Mouse (Mus musculus) thymus, postnatal 25 days (tissue): ENCODE results near the gene Epha10.
"Not testable (repeated sequence)": the region's sequence is repeated elsewhere in the genome, so short reads cannot be mapped to it uniquely, and the experiment has no call there.

Experiments used
- DNase-seq: peaks from one replicate; pipeline ENCODE4 v3.0.0; 2022

Gene Epha10

GRCm38 (mm10) chr4:124894508-124895428, 14.1 kb downstream of the Epha10 start:
- no peak for DNase-seq

- DNase-seq = no peak
These were observed 17.7 kb downstream of the Epha10 start for GRCm38 (mm10) chr4:124898428-124898827.

- no peak for DNase-seq
These were observed 19.2 kb downstream of the Epha10 start for GRCm38 (mm10) chr4:124899906-124900305.

DNA sequence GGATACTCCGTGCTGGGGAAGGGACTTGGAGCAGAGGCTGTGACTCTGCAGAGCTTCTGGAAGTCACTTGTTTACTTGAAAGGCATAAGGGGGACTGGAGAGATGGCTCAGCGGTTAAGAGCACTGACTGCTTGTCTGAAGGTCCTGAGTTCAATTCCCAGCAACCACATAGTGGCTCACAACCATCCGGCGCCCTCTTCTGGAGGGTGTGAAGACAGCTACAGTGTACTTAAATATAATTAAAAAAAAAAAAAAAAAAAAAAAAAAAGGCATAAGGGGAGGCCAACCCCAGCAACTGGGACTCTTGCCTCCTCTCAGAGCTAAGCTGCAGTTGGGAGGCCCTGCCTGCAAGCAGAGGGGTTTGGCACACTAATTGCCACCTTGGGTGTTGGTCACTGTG, 24.7 kb downstream of the Epha10 start:
- no peak for DNase-seq

- DNase-seq = no peak
These were observed 25.5 kb downstream of the Epha10 start for GRCm38 (mm10) chr4:124905971-124906822.

GRCm38 (mm10) chr4:124928102-124928501, 47.4 kb downstream of the Epha10 start:
- DNase-seq = no peak

DNA sequence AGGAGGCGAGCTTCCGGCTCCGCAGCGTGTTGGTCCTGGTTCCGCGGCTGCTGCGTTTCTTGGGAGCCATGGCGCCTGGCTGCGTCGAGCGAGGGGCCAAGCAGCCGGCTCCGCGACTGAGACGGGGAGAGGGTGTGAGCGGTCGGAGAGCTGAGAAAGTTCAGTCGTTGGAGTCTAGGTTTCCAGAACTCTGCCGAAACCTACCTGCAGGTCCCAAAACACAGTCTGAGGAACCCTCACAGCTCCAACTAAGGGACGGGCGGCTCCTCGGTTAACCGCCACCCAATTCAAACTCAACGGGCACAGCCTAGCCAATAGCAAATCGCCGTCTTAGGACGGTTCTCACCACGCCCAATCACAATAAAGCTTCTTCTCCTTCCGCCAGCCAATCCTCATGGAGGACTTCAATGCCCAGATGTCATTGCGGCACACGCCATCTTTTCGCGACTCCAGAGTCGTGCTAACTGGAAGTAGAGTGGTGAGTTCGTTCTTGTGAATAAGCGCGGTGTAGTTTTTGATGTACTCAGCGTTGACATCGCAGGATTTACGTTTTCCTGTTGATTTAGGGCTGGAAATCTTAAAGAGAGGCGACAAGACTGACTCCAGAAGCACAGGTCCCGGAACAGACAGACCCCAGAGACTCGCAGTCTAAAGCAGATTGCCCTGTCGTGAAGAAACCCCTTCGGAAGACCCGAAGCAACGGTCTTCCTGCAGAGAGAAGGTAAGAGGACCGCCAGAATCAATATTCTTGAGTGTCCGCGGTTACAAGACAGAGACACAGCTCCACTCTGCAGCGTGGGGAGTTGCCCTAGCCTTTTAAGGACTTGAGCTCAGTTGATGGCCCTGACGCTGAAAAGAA, 56.1 kb downstream of the Epha10 start, which contains the start of gene 9930104L06Rik:
Gene 9930104L06Rik, plus strand, starts transcription at position 436 of the 859 bp plus-strand sequence.
- DNase-seq = peak; percentile 92

DNA sequence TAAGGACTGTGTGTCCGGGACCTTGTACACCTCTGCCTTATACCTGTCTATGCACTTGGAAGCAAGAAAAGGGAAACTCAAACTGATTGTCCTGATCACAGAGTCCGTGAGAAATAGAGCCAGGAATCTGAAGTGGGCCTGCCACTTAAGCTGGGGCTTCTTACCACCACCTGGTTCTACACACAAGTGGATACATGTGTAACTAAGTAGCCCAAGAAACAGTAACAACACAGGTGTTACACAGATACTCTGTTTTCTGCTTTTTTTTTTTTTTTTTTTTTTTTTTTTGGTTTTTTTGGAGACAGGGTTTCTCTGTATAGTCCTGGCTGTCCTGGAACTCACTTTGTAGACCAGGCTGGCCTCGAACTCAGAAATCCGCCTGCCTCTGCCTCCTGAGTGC, 58.5 kb downstream of the Epha10 start, which contains the start of gene Cdca8:
Gene Cdca8, minus strand, starts transcription at position 101 of the 400 bp plus-strand sequence.
- not testable (repeated sequence) for DNase-seq

DNA sequence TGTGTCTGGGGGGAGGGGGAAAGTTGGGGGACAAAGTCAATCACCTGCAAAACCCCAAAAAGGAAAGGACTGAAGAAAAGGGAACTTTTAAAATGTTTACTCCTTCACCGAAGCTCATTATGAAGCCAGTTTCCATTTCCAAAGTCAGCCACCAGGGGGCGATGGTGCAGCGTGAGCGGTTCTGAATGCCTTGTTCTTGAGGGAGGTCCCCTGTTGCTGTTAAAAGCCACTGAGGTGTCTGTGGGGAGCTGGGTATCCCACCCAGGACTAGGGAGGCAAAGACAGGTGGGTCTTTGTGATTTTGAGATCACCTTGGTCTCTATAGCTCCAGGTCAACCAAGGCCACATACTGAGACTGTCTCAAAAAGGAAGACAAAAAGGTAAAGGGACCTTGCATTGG, 62.3 kb downstream of the Epha10 start:
- DNase-seq = peak; percentile 78

- no peak for DNase-seq
These were observed 63.1 kb downstream of the Epha10 start for GRCm38 (mm10) chr4:124943781-124944180.

DNA sequence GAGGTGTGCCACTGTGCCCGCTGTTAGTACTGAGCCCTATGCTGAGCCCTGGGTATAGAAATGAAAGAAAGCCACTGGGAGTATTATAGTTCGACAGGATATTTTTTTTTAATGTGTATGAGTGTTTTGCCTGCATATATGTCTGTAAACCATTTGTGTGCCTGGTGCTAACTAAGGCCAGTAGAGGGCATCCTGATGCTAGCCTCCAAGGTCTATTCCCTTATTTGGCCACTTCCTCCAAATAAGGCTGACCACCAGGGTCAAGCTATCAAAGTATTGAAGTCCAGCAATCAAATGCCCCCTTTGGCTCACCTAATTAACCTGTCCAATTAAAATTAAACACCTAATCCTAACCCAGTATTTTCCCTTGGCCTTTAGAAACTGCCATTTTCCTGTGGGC, 64.3 kb downstream of the Epha10 start:
- no peak for DNase-seq

GRCm38 (mm10) chr4:124949488-124949887, 68.8 kb downstream of the Epha10 start:
- no peak for DNase-seq

DNA sequence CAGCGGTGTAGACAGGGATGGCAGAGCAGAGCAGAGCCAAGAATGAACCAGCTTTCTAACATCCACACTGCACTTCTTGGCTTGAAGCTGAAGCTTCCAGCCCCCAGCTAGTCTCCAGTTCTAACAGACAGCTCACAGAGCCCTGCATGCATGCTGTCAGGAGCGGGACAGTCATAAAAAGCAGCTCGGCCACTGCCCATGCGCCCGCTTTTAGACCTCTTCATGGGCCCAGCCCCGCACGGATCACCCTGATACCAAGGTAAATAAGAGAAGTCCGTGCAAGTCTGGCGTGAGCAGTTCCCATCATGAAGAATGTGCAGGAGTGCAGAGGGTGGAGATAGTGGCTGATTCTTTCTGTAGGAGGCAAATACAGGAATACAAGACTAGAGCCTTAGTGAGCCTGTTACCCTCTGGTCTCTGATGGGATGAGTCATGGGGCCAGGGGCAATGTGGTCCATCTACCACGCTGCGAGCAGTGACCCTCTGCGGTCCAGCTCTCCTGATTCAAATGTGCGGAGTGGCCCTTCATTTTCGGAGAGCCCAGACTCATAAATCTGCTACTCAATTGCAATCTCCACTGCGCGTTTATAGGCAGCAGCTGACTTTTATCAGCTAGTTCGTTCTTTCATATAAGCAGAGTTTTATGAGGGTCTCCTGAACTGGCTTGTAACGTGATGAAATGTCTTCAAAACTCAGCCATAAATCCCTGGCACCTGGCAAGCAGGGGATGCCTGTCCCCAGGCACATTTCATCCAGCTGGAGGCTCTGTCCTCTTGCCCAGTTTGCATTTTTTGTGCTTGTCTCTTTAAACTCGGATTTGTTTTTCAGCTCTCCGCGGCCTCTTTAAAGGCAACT, 69.7 kb downstream of the Epha10 start:
- DNase-seq = no peak

GRCm38 (mm10) chr4:124951036-124951433, 70.3 kb downstream of the Epha10 start:
- no peak for DNase-seq

GRCm38 (mm10) chr4:124953546-124953945, 72.8 kb downstream of the Epha10 start:
- no peak for DNase-seq

DNA sequence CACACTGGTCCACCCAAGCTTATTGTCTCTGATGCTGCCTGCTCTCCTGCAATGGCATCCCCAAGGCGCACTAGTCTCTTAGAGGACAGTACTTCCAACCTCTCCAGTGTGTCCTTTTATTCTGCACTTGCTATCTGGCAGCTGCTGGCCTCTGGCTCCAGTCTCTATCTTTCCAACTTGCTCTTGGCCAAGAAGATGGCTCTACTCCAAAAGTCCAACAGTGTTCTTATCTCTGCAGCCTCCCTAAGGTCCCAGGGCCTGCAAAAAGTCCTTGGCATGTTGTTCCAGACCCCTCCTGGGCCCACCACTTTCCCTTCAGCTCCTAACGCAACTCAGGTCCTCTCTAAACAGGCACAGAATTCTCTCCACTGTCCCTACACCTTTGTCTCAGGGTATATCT, 76.6 kb downstream of the Epha10 start:
- DNase-seq = no peak

DNA sequence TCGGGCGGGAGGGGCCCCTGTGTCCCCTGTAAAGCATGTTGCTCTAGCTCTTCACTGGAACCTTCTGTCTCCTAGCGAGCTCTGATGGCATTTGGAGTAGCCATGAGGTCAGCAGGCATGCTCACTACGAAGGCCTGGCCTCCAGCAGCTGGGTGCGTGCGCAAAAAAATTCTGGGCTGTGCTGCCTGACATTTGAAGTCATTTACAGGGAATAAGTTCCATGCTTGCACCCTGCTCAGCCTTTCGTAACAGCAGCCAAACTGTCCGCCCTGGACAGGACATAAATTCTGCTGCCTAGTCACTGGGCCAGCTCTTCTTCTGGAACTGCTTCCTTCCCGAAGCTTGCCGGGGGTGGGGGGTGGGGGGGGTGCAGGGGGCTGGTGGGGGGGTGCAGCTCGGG, 78.4 kb downstream of the Epha10 start:
- DNase-seq = no peak

- no peak for DNase-seq
These were observed 80.2 kb downstream of the Epha10 start for GRCm38 (mm10) chr4:124960940-124961339.

DNA sequence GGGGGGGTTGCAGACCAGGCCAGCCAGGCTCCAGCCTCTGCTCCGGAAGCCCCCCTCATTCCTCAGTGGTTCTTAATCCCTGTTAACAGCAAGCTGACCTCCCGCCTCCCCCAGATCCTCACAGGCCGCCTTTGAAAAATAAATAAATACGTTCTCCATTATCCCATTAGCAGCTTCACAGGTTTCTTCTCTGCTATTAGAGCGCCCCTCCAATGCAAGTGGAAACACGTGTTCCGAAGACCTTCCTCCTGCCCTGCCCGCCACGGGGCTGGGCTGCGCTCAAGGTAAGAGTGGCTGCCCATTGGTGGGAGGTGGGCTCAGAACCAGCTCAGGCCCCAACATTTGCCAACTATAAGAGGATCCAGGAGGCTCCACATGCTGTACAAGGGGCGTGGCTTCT, 81.9 kb downstream of the Epha10 start:
- DNase-seq = no peak

DNA sequence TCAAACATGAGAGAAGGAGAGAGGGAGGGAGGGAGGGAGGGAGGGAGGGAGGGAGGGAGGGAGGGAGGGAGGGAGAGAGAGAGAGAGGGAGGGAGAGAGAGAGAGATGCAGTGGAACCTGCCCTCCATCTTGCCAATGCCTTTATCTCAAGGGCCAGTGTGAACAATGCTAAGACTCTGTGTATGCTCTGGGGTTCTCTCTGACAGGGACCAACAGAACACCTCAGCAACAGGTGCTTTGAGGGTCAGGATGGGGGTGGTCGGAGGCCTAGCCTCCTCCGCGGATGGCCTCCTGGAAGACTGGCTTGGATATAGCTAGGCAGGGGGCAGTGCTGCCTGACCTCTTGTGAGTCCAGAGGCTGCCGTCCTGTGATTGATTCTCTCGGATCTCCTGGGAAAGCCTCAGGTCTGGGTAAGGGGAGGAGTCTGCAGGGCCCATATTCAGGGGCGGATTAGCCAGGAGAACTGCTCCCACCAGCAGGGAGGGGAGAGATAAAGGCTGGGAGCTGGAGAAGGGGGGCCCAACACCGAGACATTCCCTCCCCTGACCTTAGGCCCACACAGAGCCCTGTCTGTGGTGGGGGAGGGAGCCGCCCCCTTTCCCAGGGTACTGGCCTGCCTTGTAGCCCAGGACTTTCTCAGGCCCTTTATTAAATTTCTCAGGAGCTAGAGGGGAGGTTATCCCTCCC, 84.4 kb downstream of the Epha10 start:
- no peak for DNase-seq
